Mouse (Mus musculus) testis, postnatal 10 days (tissue): ENCODE measurements around the gene Ctsl.
A peak's percentile ranks its signal among the peaks of the same experiment; 100 is the strongest.

Experiments used
- DNase-seq: peaks from one replicate; pipeline ENCODE4 v3.0.0; 2021; ENCODE audit warnings: low spot score

Ctsl gene

DNA sequence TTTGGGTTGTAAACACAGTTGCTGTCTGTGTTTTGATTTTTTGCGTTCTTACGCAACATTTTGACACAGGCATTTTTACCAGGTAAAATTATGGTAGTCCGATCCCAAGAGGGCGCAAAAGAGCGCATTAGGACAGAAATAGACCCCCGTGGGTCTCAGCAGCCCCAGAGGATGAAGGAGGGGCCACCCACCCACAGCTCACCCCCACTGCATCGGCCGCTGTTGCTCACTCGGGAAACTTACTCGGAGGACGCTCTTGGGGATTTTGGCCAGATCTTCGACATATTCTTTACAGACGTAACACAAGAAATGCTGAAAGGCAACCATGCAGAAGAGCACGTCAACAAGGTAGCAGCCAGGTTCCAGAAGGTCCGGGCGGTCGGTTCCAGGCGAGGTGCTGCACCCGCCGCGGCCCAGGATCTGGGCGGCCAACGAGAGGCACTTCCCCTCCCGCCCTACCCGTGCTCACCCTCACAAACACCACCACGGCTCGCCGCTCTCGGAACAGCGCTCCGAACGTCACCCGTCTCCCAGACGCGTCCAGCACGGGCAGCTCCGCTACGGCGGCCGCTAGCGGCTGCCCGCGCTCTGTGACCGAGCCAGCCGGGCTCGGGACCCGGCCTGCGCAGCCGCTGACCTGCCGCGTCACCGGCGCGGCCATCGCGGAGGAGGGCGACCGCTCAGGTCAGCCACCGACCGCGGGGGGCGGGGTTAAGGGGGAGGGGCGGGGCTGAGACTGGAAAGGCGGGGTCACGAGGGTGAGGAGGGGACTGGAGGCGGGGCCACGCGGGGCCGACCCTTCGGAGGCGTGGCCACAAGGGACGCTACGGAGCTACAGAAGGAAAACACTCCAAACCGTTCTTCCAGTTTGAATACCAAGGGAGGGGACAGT, 58.4 kb downstream of the Ctsl start, which contains the start of gene Aaed1:
Gene Aaed1, minus strand, starts transcription at position 687 of the 892 bp plus-strand sequence.
- DNase-seq: peak; percentile 97

DNA sequence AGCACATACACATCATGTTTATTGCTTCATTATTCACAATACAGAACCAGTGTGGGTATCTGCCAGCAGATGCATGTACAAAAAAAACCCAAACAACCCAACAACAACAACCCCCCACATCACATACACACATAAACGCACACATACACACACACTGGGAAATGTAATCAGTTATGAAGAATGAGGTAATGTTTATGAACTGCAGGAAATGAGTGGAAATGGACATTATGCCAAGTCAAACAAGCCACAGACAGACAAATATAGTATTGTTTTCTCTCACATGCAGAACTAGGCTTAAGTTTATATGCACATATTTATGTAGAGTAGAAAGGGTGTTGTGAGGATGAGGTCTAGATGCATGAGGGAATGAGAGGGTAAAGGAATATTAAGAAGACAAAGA, 59.4 kb downstream of the Ctsl start:
- no peak for DNase-seq

- no peak for DNase-seq
Measured at GRCm38 (mm10) chr13:64310585-64310984, 60.1 kb downstream of the Ctsl start.

DNA sequence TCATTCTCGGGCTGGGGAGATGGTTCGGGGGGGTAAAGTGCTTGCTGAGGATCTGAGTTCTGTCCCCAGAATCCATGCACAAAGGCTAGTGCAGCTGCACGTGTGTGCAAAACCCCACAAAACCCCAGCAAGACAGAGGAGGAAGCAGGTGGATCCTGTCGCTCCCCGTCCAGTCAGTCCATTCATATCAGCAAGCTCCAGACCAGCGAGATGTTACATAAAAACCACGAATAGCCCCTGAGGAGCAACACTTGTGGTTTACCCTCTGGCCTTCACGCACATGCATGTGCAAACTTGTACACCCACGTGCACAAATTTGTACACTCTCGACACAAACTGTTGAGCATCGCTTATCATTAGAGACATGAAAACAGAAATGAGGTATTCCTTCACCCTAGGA, 60.8 kb downstream of the Ctsl start:
- no peak for DNase-seq
